Mouse (Mus musculus) lung, embryonic 14.5 days (tissue): ENCODE results near the gene Cilp2. TPM values are rescaled to one million over a fixed set of nuclear protein-coding genes. Genes with fewer than 3 reads are reported as not detected.

ENCODE experiments used
- ATAC-seq: fragments of 200-750 bp; cut with Nextera tagmentation; 2 replicates; pipeline ENCODE4 v1.8.0; 2017; ENCODE audit warnings: mild to moderate bottlenecking, moderate TSS enrichment, moderate library complexity; ENCODE audit not compliant: insufficient read depth
- DNase-seq: peaks from one replicate; pipeline ENCODE4 v3.0.0-alpha.2; 2015
- H3K27ac ChIP-seq: fragments of 300-500 bp; sonication (generic); 2 replicates; pipeline ENCODE4 v1.5.1; 2014; ENCODE audit warnings: low read depth, mild to moderate bottlenecking, moderate library complexity
- H3K27me3 ChIP-seq: fragments of 300-500 bp; sonication (generic); 2 replicates; pipeline ENCODE4 v1.6.1; 2014; ENCODE audit warnings: low read length, control low read depth; ENCODE audit not compliant: insufficient read depth
- H3K36me3 ChIP-seq: fragments of 300-500 bp; sonication (generic); 2 replicates; pipeline ENCODE4 v1.6.1; 2014; ENCODE audit warnings: control low read depth; ENCODE audit not compliant: insufficient read depth
- H3K4me1 ChIP-seq: fragments of 300-500 bp; sonication (generic); 2 replicates; pipeline ENCODE4 v1.6.1; 2014; ENCODE audit warnings: antibody characterized with exemption, control low read depth; ENCODE audit not compliant: insufficient read depth
- H3K4me2 ChIP-seq: fragments of 300-500 bp; sonication (generic); 2 replicates; pipeline ENCODE4 v1.6.1; 2014; ENCODE audit warnings: mild to moderate bottlenecking
- H3K4me3 ChIP-seq: fragments of 300-500 bp; sonication (generic); 2 replicates; pipeline ENCODE4 v1.5.1; 2014; ENCODE audit warnings: low read depth, low read length
- H3K9ac ChIP-seq: fragments of 300-500 bp; sonication (generic); 2 replicates; pipeline ENCODE4 v1.6.1; 2014
- H3K9me3 ChIP-seq: fragments of 300-500 bp; sonication (generic); 2 replicates; pipeline ENCODE4 v1.6.1; 2016; ENCODE audit warnings: low read depth, low read length, control low read depth
- CTCF ChIP-seq: IDR thresholded peaks from 2 replicates; pipeline ENCODE4 v1.5.1; 2016; ENCODE audit warnings: antibody characterized with exemption, low read depth
- WGBS: fragments of 180-500 bp; shearing (Covaris S2); extraction: QIAGEN DNeasy Blood & Tissue Kit; methylation state at CpG from one replicate; pipeline ENCODE4 v1.1.7; 2014; 5-methylcytosine and 5-hydroxymethylcytosine counted together
- polyA plus RNA-seq: library from polyadenylated mRNA; unstranded; fragments of >200 nt; fragmentation: Nextera tagmentation; extraction: Ambion mirVana; gene quantifications from 2 replicates; pipeline ENCODE4 v1.2.1, GENCODE M21; 2014

Cilp2 gene
- polyA plus RNA-seq, 1 experiment from 2014 or later: 0.25 TPM

DNA sequence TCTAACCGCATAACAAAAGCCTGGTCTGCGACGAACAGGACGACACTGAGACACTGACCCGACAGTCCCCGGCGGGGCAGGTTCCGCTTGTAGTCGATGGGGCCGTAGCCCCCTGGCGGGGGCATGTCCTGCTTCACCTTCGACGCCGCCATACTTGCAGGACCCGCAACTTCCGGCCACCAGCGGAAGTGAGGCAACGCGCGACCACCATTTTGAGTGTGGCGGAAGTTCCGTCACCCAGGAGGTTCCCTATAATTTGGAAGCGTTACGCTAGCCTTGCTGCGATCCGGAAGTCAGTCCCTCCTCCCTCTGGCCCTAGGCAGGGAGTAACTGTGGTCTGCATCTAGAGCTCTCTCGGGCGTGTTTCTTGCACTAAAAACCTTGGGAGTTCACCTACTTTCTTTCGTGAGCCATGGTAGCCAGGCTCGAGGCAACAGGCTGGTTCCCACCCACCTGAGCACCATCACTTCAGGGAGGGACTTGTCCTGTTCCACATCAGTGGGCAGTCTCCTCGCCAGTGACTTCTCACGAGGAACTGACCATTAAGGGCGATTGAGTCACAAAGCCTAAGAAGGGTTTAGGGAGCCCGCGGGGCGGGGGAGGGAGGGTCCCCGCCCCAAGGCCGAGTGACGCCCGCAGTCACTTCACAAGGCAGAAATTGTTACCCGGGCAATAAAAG is 14.1 kb upstream of the Cilp2 start:
- Histone ChIP-seq H3K9me3 (no peaks in the 10 kb centered on the region), H3K4me1 (peaks cover 6% of the 10 kb centered on the region), H3K4me2 (peak overlapping the region; percentile 94), H3K36me3 (peaks cover 16% of the 10 kb centered on the region), H3K27ac (peak overlapping the region; percentile 92), H3K9ac (peak overlapping the region; percentile 75), H3K27me3 (no peaks in the 10 kb centered on the region), H3K4me3 (peak overlapping the region; percentile 72)
- DNase-seq (peak; percentile 99), ATAC-seq (peak; percentile 76)
- TF ChIP-seq CTCF: peak; percentile 81
- WGBS: 1% methylated on average over 41 of the region's 41 CpGs

DNA sequence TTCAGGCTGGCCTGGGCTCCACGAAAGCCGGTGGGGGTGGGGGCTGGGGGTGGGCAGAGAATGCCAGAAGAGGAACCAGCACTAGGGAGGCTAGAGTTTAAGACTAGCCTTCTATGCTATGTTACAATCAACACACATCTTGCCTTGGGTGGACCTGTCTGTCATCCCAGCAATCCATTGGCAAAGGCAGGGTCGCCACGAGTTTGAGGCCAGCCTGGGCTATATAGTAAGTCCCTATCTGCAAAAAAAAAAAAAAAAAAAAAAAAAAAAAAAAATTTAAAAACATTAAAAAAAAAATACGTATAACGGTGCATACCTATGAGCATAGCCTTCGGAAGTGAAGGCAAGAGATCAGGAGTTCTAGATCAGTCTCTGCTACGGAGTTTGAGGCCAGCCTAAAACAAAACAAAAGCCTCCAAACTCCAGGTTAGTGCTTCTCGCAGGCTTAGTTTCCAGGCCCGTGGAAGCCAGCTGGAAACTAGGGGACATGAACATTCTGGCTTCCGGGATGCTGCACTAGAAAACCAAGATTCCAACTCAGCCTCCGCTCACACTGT is 13.5 kb upstream of the Cilp2 start:
- peaks cover 6% of the 10 kb centered on the region for H3K4me1 ChIP-seq
- no peak for TF ChIP-seq CTCF

DNA sequence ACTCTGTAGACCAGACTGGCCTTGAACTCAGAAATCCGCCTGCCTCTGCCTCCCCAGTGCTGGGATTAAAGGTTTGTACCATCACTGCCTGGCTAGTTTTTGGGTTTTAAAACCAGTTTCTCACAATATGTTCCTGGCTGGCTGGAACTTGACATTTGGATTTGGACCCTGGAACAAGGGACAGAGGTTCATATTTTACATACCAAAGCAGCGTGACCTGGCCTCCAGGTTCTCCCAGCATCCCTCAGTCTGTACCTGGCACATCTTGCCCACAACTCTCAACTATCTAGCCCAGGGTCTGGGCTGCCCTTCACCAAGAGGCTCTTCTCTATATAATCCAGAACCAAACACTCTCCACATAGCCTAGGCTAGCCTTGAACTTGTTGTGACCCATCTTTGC is 12.4 kb upstream of the Cilp2 start:
- Histone ChIP-seq H3K27me3 (no peaks in the 10 kb centered on the region), H3K4me2 (no peak overlapping the region), H3K4me1 (peaks cover 6% of the 10 kb centered on the region), H3K4me3 (no peak overlapping the region), H3K36me3 (peaks cover 22% of the 10 kb centered on the region), H3K9me3 (no peaks in the 10 kb centered on the region), H3K27ac (no peak overlapping the region), H3K9ac (no peak overlapping the region)
- TF ChIP-seq CTCF: no peak
- 91% methylated on average over 2 of the region's 2 CpGs for WGBS
- no peak for ATAC-seq
- no peak for DNase-seq

More for the DNA sequence above, 13.5 kb upstream of the Cilp2 start:
- 16% methylated on average over 12 of the region's 12 CpGs for WGBS
- ATAC-seq (no peak), DNase-seq (peak; percentile 19)
- H3K4me2 ChIP-seq: peak overlapping the region; percentile 94
- peak overlapping the region; percentile 92 for H3K27ac ChIP-seq
- no peaks in the 10 kb centered on the region for H3K27me3 ChIP-seq
- H3K36me3 ChIP-seq: peaks cover 22% of the 10 kb centered on the region
- H3K9ac ChIP-seq: peak overlapping the region; percentile 73
- H3K9me3 ChIP-seq: no peaks in the 10 kb centered on the region
- H3K4me3 ChIP-seq: peak overlapping the region; percentile 72

GRCm38 (mm10) chr8:69897857-69898256 is 10.4 kb upstream of the Cilp2 start:
- H3K9ac ChIP-seq: no peak overlapping the region

GRCm38 (mm10) chr8:69895772-69896451 is 8.4 kb upstream of the Cilp2 start:
- H3K9me3 ChIP-seq: no peaks in the 10 kb centered on the region
- ATAC-seq: no peak
- H3K4me1 ChIP-seq: peaks cover 6% of the 10 kb centered on the region
- no peak overlapping the region for H3K9ac ChIP-seq
- WGBS: 71% methylated on average over 4 of the region's 4 CpGs
- DNase-seq: no peak
- no peak overlapping the region for H3K4me2 ChIP-seq
- H3K27ac ChIP-seq: no peak overlapping the region
- peaks cover under 1% of the 10 kb centered on the region for H3K27me3 ChIP-seq
- H3K36me3 ChIP-seq: peaks cover 31% of the 10 kb centered on the region
- TF ChIP-seq CTCF: no peak
- H3K4me3 ChIP-seq: no peak overlapping the region

More at GRCm38 (mm10) chr8:69897857-69898256, 10.4 kb upstream of the Cilp2 start:
- no peak for TF ChIP-seq CTCF
- ATAC-seq (no peak), DNase-seq (no peak)
- no peak overlapping the region for H3K4me3 ChIP-seq
- H3K4me1 ChIP-seq: peaks cover 6% of the 10 kb centered on the region
- peaks cover 31% of the 10 kb centered on the region for H3K36me3 ChIP-seq
- H3K4me2 ChIP-seq: no peak overlapping the region
- H3K27me3 ChIP-seq: no peaks in the 10 kb centered on the region
- H3K9me3 ChIP-seq: no peaks in the 10 kb centered on the region
- H3K27ac ChIP-seq: no peak overlapping the region
- WGBS: 84% methylated on average over 6 of the region's 6 CpGs

DNA sequence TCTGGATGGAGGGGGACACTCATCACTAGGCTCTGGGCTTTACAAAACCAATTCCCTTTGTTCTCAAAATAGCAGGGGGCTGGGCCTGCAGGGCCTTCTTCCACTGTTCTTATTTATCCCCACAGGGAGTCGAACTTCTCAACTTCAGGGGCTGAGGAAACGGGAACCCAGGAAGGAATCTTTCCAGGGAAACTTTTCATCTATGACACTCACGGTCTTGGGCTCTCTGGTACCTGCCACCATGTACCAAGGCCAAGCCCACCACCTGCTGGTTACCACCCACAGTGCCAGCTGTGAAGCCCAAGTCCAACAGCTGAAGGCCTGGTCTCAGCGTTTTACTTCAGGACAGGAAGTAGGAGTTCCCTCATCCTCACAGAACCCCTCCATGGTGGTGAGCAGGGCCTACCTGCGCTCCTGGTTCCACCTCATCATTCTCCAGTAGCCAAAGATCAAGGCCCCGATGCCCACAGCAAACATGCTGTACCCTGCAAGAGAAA is 7.4 kb upstream of the Cilp2 start:
- Histone ChIP-seq H3K4me2 (no peak overlapping the region), H3K27ac (no peak overlapping the region), H3K9ac (no peak overlapping the region), H3K27me3 (peaks cover 11% of the 10 kb centered on the region), H3K4me1 (no peaks in the 10 kb centered on the region), H3K36me3 (peaks cover 31% of the 10 kb centered on the region), H3K4me3 (no peak overlapping the region), H3K9me3 (no peaks in the 10 kb centered on the region)
- ATAC-seq: no peak
- no peak for TF ChIP-seq CTCF
- 68% methylated on average over 6 of the region's 6 CpGs for WGBS
- DNase-seq: no peak

DNA sequence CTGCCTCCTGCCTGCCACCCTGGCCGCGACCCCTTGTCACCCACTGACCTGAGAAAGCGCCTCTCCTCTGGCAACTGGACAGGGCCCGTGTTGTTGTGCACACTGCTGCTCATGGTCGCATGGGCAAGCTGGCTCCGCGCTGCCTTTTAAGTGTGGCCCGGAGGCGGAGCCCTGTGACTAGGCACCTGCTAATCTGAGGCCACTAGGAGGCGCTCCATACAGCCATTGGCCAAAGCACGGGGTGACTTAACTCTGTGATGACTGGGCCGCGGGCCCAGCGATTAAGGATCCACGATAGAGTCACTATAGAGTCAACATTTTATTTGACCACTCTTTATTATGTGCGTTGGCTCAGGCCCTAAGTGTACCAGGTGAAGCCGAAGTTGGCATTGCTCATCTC is 6.4 kb upstream of the Cilp2 start:
- TF ChIP-seq CTCF: peak; percentile 69
- Histone ChIP-seq H3K27me3 (peaks cover 21% of the 10 kb centered on the region), H3K4me1 (no peaks in the 10 kb centered on the region), H3K9ac (no peak overlapping the region), H3K4me2 (no peak overlapping the region), H3K4me3 (no peak overlapping the region), H3K27ac (no peak overlapping the region), H3K9me3 (no peaks in the 10 kb centered on the region), H3K36me3 (peaks cover 31% of the 10 kb centered on the region)
- DNase-seq (peak; percentile 73), ATAC-seq (peak; percentile 19; the same call in 1 of the 2 replicates)
- WGBS: 46% methylated on average over 17 of the region's 17 CpGs
